Mouse (Mus musculus): ENCODE data around the gene Cblc. TPM values are rescaled to one million over a fixed set of nuclear protein-coding genes. Genes with fewer than 3 reads are reported as not detected.
"Not testable (repeated sequence)": the region's sequence is repeated elsewhere in the genome, so short reads cannot be mapped to it uniquely, and the experiment has no call there.

Cblc gene
- total RNA-seq, 2 experiments from 2014 or later = not detected

- no peak for ATAC-seq (replicated peaks; ENCODE audit: low FRiP score, poor library complexity, severe bottlenecking)
These were observed 23.9 kb upstream of the Cblc start for GRCm38 (mm10) chr7:19820347-19821048.

- ATAC-seq (replicated peaks; ENCODE audit: low FRiP score, poor library complexity, severe bottlenecking) = no peak
These were observed 22.3 kb upstream of the Cblc start for GRCm38 (mm10) chr7:19818875-19819274.

- ATAC-seq (replicated peaks; ENCODE audit: low FRiP score, poor library complexity, severe bottlenecking) = no peak
These were observed 21.8 kb upstream of the Cblc start for GRCm38 (mm10) chr7:19818440-19818839.

- ATAC-seq (replicated peaks; ENCODE audit: low FRiP score, poor library complexity, severe bottlenecking) = no peak
These were observed 20.9 kb upstream of the Cblc start for GRCm38 (mm10) chr7:19817382-19818105.

- no peak for ATAC-seq (replicated peaks; ENCODE audit: low FRiP score, poor library complexity, severe bottlenecking)
These were observed 19.7 kb upstream of the Cblc start for GRCm38 (mm10) chr7:19816224-19816771.

GRCm38 (mm10) chr7:19815296-19816223 is 19.0 kb upstream of the Cblc start:
- ATAC-seq (replicated peaks; ENCODE audit: low FRiP score, poor library complexity, severe bottlenecking) = no peak

- ATAC-seq (replicated peaks; ENCODE audit: low FRiP score, poor library complexity, severe bottlenecking) = no peak
These were observed 17.0 kb upstream of the Cblc start for GRCm38 (mm10) chr7:19813579-19814122.

GRCm38 (mm10) chr7:19813161-19813560 is 16.6 kb upstream of the Cblc start:
- ATAC-seq (replicated peaks; ENCODE audit: low FRiP score, poor library complexity, severe bottlenecking) = no peak

GRCm38 (mm10) chr7:19811114-19811513 is 14.5 kb upstream of the Cblc start:
- no peak for ATAC-seq (replicated peaks; ENCODE audit: low FRiP score, poor library complexity, severe bottlenecking)

- no peak for ATAC-seq (replicated peaks; ENCODE audit: low FRiP score, poor library complexity, severe bottlenecking)
These were observed 12.8 kb upstream of the Cblc start for GRCm38 (mm10) chr7:19809369-19809768.

GRCm38 (mm10) chr7:19806356-19806969 is 9.9 kb upstream of the Cblc start:
- no peak for ATAC-seq (replicated peaks; ENCODE audit: low FRiP score, poor library complexity, severe bottlenecking)

GRCm38 (mm10) chr7:19802995-19803394 is 6.4 kb upstream of the Cblc start:
- 0 out of 2 replicates have a peak, but pooled peaks have one; percentile 49 for ATAC-seq (replicated peaks; ENCODE audit: low FRiP score, poor library complexity, severe bottlenecking)

- ATAC-seq (replicated peaks; ENCODE audit: low FRiP score, poor library complexity, severe bottlenecking) = no peak
These were observed 4.2 kb upstream of the Cblc start for GRCm38 (mm10) chr7:19800764-19801163.

GRCm38 (mm10) chr7:19796254-19796653 is 355 bp downstream of the Cblc start:
- no peak for ATAC-seq (replicated peaks; ENCODE audit: low FRiP score, poor library complexity, severe bottlenecking)

GRCm38 (mm10) chr7:19795236-19795635 is 1.4 kb downstream of the Cblc start:
- no peak for ATAC-seq (replicated peaks; ENCODE audit: low FRiP score, poor library complexity, severe bottlenecking)

- ATAC-seq (replicated peaks; ENCODE audit: low FRiP score, poor library complexity, severe bottlenecking) = no peak
These were observed 3.6 kb downstream of the Cblc start for GRCm38 (mm10) chr7:19792701-19793630.

- ATAC-seq (replicated peaks; ENCODE audit: low FRiP score, poor library complexity, severe bottlenecking) = not testable (repeated sequence)
These were observed 5.1 kb downstream of the Cblc start for GRCm38 (mm10) chr7:19791504-19791903.

GRCm38 (mm10) chr7:19789904-19790347 is 6.7 kb downstream of the Cblc start:
- ATAC-seq (replicated peaks; ENCODE audit: low FRiP score, poor library complexity, severe bottlenecking) = peak; percentile 76
